Mouse (Mus musculus) lung, embryonic 16.5 days (tissue): ENCODE data around the gene Kcnip4. TPM values are rescaled to one million over a fixed set of nuclear protein-coding genes. Genes with fewer than 3 reads are reported as not detected.
A peak's percentile ranks its signal among the peaks of the same experiment; 100 is the strongest.

Experiments used
- ATAC-seq: fragments of 200-750 bp; cut with Nextera tagmentation; 2 replicates; pipeline ENCODE4 v1.8.0; 2017; ENCODE audit warnings: low read depth, mild to moderate bottlenecking, moderate library complexity
- H3K27ac ChIP-seq: fragments of 300-500 bp; sonication (generic); 2 replicates; pipeline ENCODE4 v1.5.1; 2014; ENCODE audit warnings: mild to moderate bottlenecking, control low read depth, low read length
- H3K27me3 ChIP-seq: fragments of 300-500 bp; sonication (generic); 2 replicates; pipeline ENCODE4 v1.6.1; 2014; ENCODE audit warnings: low read depth, low read length, mixed read lengths; ENCODE audit not compliant: control insufficient read depth, insufficient read depth
- H3K36me3 ChIP-seq: fragments of 300-500 bp; sonication (generic); 2 replicates; pipeline ENCODE4 v1.6.1; 2014; ENCODE audit warnings: low read length; ENCODE audit not compliant: control insufficient read depth, insufficient read depth
- H3K4me1 ChIP-seq: fragments of 300-500 bp; sonication (generic); replicated peaks from 2 replicates; pipeline ENCODE4 v1.6.1; 2014; ENCODE audit warnings: low read length, mixed read lengths; ENCODE audit not compliant: control insufficient read depth, insufficient read depth
- H3K4me2 ChIP-seq: fragments of 300-500 bp; sonication (generic); 2 replicates; pipeline ENCODE4 v1.6.1; 2014; ENCODE audit warnings: low read depth, low read length, control low read depth
- H3K4me3 ChIP-seq: fragments of 300-500 bp; sonication (generic); 2 replicates; pipeline ENCODE4 v1.5.1; 2014; ENCODE audit warnings: mild to moderate bottlenecking, low read length, control low read depth
- H3K9ac ChIP-seq: fragments of 300-500 bp; sonication (generic); 2 replicates; pipeline ENCODE4 v1.6.1; 2014; ENCODE audit warnings: low read length, control low read depth
- H3K9me3 ChIP-seq: fragments of 300-500 bp; sonication (generic); 2 replicates; pipeline ENCODE4 v1.6.1; 2016; ENCODE audit warnings: low read length; ENCODE audit not compliant: control insufficient read depth
- WGBS: fragments of 180-500 bp; shearing (Covaris S2); extraction: QIAGEN DNeasy Blood & Tissue Kit; methylation state at CpG from one replicate; pipeline ENCODE4 v1.1.7; 2014; 5-methylcytosine and 5-hydroxymethylcytosine counted together
- polyA plus RNA-seq: library from polyadenylated mRNA; unstranded; fragments of >200 nt; fragmentation: Nextera tagmentation; extraction: Ambion mirVana; gene quantifications from 2 replicates; pipeline ENCODE4 v1.2.1, GENCODE M21; 2015

Gene Kcnip4
- polyA plus RNA-seq, 1 experiment from 2014 or later, result 1.1 TPM

GRCm38 (mm10) chr5:48931881-48932280 lies 592.8 kb downstream of the Kcnip4 start:
- WGBS, result 69% methylated on average over 2 of the region's 2 CpGs
- Histone ChIP-seq H3K27ac (no peak overlapping the region), H3K9ac (no peak overlapping the region), H3K27me3 (no peaks in the 10 kb centered on the region), H3K9me3 (no peaks in the 10 kb centered on the region), H3K36me3 (no peaks in the 10 kb centered on the region), H3K4me3 (no peak overlapping the region), H3K4me2 (no peak overlapping the region), H3K4me1 (no peaks in the 10 kb centered on the region)
- ATAC-seq, result no peak

- 40% methylated on average over 8 of the region's 8 CpGs for WGBS
- Histone ChIP-seq H3K4me2 (peak overlapping the region; percentile 56), H3K36me3 (no peaks in the 10 kb centered on the region), H3K4me1 (0 out of 2 replicates have a peak, but pooled peaks cover 3% of the 10 kb centered on the region), H3K27ac (peak overlapping the region; percentile 14), H3K4me3 (peak overlapping the region; percentile 41), H3K27me3 (no peaks in the 10 kb centered on the region), H3K9ac (no peak overlapping the region), H3K9me3 (no peaks in the 10 kb centered on the region)
- peak; percentile 77 for ATAC-seq
Observed at GRCm38 (mm10) chr5:48890216-48890615, 634.5 kb downstream of the Kcnip4 start.

DNA sequence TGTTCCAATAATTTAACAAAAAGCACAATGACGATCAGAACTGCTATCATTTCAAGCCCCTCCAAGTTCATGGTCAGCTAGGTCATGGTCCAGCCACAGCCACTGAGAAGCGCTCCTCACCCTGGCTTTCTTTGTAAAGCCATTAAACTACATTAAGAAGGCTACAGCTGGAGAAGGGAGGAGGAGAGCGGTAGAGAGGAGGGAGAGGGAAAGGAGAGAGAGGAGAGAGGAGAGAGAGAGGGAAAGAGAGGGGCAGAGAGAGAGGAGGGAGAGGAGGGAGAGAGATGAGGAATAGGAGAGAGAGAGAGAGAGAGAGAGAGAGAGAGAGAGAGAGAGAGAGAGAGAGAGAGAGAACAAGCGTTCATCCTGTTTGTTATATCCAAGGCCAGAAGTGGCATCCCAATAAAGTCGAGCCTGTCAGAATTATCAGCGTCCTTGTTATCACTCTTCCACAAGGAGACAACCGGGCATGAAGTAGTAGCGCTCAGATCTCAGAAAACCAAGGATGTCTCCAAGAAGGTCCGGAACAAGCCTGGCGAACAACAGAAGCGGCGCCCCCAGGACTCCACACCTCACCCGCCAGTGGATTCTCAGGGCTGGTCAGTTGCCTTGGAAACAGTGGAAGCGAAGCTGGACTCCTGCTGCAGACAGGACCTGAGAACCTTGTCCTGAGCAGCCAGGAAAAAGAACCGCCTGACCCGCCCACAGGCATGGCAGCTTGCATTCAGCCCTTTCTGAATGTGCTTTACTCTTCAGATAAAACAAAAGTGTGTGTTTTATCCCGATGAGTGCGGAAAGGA lies 635.1 kb downstream of the Kcnip4 start:
- peak; percentile 94 for ATAC-seq
- H3K27ac ChIP-seq, result peak overlapping the region; percentile 14
- 6% methylated on average over 18 of the region's 18 CpGs for WGBS

GRCm38 (mm10) chr5:48878081-48878480 lies 646.6 kb downstream of the Kcnip4 start:
- Histone ChIP-seq H3K9me3 (no peaks in the 10 kb centered on the region), H3K4me3 (no peak overlapping the region), H3K27me3 (no peaks in the 10 kb centered on the region), H3K9ac (no peak overlapping the region), H3K4me1 (no peaks in the 10 kb centered on the region), H3K36me3 (no peaks in the 10 kb centered on the region), H3K4me2 (no peak overlapping the region), H3K27ac (no peak overlapping the region)
- WGBS, result 50% methylated on average over 2 of the region's 2 CpGs
- no peak for ATAC-seq

More for the DNA sequence above, 635.1 kb downstream of the Kcnip4 start:
- no peak overlapping the region for H3K9ac ChIP-seq
- no peaks in the 10 kb centered on the region for H3K27me3 ChIP-seq
- peak overlapping the region; percentile 56 for H3K4me2 ChIP-seq
- H3K4me1 ChIP-seq, result 0 out of 2 replicates have a peak, but pooled peaks cover 3% of the 10 kb centered on the region
- H3K9me3 ChIP-seq, result no peaks in the 10 kb centered on the region
- H3K36me3 ChIP-seq, result no peaks in the 10 kb centered on the region
- peak overlapping the region; percentile 41 for H3K4me3 ChIP-seq

- H3K9me3 ChIP-seq, result no peaks in the 10 kb centered on the region
- H3K27me3 ChIP-seq, result no peaks in the 10 kb centered on the region
- H3K4me1 ChIP-seq, result no peaks in the 10 kb centered on the region
- 66% methylated on average over 3 of the region's 3 CpGs for WGBS
- H3K4me3 ChIP-seq, result no peak overlapping the region
- ATAC-seq, result no peak
- H3K27ac ChIP-seq, result no peak overlapping the region
- H3K4me2 ChIP-seq, result no peak overlapping the region
- H3K9ac ChIP-seq, result no peak overlapping the region
- H3K36me3 ChIP-seq, result no peaks in the 10 kb centered on the region
Observed at GRCm38 (mm10) chr5:48864268-48864967, 660.3 kb downstream of the Kcnip4 start.

DNA sequence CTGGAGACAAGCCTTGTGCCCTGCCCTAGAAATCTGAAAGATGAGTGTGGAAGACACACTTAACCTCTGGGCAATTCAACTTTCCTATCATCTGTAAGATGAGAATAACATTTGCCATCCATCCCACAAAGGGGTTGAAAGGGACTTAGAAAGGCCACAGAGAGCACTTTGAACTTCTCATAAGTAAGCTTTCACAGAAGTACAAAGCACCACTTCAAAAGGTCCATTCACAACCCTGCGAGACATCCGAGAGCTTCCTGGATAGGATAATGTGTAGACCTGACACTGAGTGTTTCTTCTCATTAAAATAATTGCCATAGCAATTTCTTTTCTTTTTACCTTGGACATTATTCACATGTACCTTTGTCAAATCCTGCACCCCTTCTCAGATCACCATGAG lies 683.7 kb downstream of the Kcnip4 start:
- Histone ChIP-seq H3K36me3 (no peaks in the 10 kb centered on the region), H3K4me3 (no peak overlapping the region), H3K9me3 (no peaks in the 10 kb centered on the region), H3K27ac (no peak overlapping the region), H3K9ac (no peak overlapping the region), H3K27me3 (no peaks in the 10 kb centered on the region), H3K4me1 (no peaks in the 10 kb centered on the region), H3K4me2 (no peak overlapping the region)
- whole genome bisulfite sequencing, result 59% methylated on average over 2 of the region's 2 CpGs
- no peak for ATAC-seq

DNA sequence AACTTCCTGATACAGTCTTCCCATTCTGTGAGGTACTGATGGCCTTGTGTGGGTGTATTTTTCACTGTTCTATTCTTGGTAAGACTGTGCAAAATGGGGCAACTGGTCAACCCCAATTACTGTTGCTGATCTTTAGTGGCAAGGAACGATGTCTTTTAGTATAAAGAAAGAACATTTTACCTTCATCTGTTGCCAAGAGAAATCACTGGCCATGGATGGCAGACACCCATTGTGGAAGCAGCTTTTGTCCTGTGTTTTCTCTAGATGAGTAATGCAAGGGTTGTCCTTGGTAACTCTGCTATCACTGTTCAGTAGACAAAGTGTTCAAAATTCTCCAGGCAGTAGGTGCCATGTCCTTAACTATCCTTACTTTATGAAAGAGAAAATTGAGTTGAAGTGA lies 729.2 kb downstream of the Kcnip4 start:
- H3K4me1 ChIP-seq, result no peaks in the 10 kb centered on the region
- no peak for ATAC-seq
- no peaks in the 10 kb centered on the region for H3K36me3 ChIP-seq
- no peak overlapping the region for H3K27ac ChIP-seq
- H3K9ac ChIP-seq, result no peak overlapping the region
- WGBS, result 58% methylated on average over 1 of the region's 1 CpGs
- no peaks in the 10 kb centered on the region for H3K9me3 ChIP-seq
- H3K4me3 ChIP-seq, result no peak overlapping the region
- no peak overlapping the region for H3K4me2 ChIP-seq
- H3K27me3 ChIP-seq, result no peaks in the 10 kb centered on the region

DNA sequence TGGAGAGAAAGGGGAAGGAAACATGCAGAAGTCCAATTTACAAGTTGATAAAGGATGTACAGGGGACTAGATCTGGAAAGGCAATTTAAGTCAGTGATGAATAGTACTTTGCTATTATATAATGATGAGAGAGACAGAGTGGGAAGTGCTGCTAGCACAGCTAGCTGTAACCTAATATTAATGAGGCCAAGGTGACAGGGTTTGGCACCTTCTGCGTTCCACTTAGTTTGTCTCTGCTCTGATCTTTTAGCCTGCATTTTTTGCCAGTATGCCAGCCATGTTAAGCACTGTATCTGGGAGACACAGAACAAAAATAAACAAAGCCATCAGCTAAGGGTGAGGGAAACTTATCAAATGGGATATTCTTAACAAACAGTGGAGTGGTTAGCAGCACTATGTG lies 745.3 kb downstream of the Kcnip4 start:
- WGBS, result 34% methylated on average over 1 of the region's 1 CpGs
- Histone ChIP-seq H3K9ac (no peak overlapping the region), H3K4me2 (no peak overlapping the region), H3K27ac (no peak overlapping the region), H3K4me3 (no peak overlapping the region), H3K36me3 (no peaks in the 10 kb centered on the region), H3K27me3 (no peaks in the 10 kb centered on the region), H3K4me1 (no peaks in the 10 kb centered on the region), H3K9me3 (no peaks in the 10 kb centered on the region)
- ATAC-seq, result no peak

- no peak overlapping the region for H3K4me2 ChIP-seq
- H3K9me3 ChIP-seq, result no peaks in the 10 kb centered on the region
- H3K4me1 ChIP-seq, result no peaks in the 10 kb centered on the region
- no peak overlapping the region for H3K4me3 ChIP-seq
- no peaks in the 10 kb centered on the region for H3K27me3 ChIP-seq
- H3K27ac ChIP-seq, result no peak overlapping the region
- ATAC-seq, result no peak
- H3K36me3 ChIP-seq, result no peaks in the 10 kb centered on the region
- no peak overlapping the region for H3K9ac ChIP-seq
Observed at GRCm38 (mm10) chr5:48748613-48749012, 776.1 kb downstream of the Kcnip4 start.
